Mouse (Mus musculus) embryo, embryonic 11.5 days (tissue): ENCODE results near the gene Hoxd11.

Experiments
- DNase-seq: peaks from one replicate; pipeline ENCODE4 v3.0.0-alpha.2; 2012; ENCODE audit warnings: low read depth, low spot score

The Hoxd11 gene

DNA sequence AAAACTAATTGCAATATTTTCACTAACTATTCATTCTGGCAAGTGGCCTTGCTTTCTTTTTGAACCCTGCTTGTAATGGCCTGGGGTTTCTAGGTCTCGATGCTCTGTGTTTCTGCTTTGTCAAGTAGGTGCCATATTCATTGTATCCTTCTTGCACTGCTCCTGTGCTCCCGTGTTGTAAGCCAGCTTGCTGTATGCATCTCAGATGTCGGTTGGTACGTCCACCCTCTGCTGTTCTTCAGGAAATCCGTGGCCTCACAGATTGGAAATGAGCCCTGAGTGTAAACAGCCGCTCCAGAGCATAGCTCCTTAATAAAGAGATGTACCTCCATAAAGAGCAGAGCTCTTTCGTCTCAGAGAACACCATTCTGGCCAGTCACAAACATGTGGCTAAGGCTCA is 28.2 kb downstream of the Hoxd11 start:
- no peak for DNase-seq

DNA sequence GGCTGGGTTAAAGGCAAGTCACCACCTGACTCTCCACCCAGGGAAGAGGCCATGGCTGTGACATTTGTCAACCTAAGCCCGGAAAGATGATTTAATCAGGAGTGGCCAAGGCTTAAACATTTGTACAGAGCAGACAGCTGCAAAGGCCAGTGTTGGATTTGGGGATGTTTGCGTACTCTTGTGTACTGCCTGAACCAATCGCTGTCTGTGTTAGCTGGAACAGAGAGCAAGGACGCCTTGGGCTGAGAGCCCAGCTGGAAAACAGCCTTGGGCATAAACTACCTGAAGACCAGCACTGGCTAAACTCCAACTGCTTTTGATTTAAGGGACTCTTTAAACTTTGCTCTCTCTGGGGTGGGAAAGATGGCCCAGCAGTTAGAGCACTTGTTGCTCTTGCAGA is 29.3 kb downstream of the Hoxd11 start:
- no peak for DNase-seq

DNA sequence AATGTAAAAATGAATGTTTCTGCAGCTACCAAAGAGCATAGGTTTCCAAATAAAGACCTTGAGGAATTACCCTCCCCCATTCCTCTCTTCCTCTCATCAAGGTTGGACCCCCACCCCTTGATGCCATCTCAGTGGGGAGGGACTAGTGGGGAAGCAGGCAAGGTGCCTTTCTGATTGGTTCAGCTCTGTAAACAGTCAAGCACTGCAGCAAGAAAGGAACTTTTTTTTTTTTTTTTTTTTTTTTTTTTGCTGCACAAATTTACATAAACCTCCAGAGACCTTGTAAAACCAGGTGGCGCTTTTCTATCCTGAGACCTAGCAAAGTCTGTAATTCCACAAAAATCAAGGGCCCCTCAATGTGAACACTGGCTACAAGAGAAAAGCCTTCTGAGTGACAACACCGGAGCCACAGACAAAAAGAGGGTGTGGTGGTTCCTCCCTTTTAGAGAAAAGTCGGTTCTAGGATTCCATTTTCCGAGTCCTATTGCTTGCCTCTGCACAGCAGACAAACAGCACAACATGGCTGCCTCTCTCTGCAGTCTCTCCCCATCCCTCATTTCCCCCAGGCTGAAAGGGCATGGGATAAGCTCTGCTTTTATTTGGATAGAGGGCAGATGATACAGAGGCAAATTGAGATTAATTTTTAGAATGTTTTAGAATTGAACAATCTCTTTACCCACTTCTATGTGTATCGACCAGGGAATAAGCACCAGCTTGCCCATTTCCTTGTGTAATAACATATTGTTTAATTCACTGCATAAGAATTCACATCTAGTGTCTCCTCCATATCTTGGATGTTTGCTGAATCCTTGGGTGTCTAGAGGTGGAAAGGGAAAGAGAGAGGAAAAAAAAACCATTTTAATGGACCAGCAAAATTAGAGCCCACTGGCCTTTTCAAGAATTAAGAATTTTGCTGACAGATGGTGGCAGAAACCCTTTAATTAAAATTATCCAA is 30.4 kb downstream of the Hoxd11 start:
- no peak for DNase-seq

DNA sequence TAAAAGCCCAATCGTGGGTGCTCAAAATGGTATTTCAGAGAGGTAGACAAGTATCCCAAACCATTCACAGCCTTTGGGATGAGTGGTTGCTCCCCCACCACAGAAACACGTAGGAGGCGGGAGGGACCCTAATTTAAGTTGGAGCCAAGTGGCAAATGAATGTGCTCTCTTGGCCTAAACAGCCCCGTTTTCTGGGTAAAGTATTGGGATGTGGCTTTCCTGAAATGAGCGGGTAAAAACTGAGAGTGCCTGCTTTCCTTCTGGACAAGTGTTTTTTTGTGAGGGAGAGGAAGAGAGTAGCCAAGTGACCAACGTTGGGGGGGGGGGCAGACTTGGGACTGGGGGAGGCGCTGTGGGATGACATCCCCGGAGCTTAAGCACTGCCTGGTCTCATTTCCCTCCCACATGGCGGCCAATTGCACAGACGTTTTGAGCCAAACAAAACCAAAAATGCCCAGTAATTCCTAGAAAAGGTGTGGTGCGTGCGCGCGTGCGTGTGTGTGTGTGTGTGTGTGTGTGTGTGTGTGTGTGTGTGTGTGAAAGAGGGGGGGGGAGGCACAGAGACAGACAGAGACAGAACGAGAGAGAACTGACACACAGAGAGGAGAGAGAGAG is 31.7 kb downstream of the Hoxd11 start:
- no peak for DNase-seq

DNA sequence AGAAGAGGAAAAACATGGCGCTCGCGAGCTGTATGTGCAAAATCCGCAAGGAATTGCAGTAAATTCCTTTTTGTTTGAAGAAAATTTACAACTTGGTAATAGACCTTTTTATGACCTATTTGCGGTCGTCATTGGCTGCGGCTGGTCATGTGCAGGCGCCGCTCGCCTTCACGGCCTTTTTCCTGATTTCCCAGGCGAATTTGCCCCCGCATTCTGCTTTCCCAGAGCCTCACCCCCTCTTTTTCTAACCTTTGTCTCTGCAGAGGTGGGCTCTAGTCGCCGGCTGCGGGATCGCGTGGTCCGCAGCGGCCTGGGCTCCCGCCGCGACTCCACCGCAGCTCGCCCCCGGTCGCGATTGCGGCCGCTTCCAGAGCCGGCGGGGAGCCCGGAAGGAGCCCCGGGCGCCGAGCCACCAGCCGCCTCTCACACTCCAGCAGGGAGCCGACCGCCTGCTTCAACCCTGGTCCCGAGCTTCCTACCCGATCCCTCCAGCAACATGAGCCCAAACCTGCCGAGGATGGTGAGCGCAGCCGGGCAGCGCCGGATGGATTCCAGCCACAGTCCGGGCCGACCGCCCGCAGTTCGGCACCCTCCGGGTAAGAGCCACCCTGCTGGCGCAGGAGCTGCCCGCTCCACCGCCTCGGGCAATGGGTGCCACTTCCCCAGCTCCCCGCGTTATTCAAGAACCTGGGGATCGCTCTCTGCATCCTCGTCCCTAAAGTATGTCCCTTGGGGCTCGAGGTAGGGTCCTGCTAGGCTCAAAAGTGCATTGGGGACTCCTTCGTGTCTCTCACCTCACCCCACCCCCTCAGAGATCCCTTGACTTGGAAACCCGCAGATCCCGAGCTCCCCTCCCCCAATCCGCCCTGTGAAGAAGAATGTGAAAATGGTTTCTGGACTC is 32.6 kb downstream of the Hoxd11 start, which contains the start of the genes Hoxd3 and Hoxd4:
Gene Hoxd3, plus strand, starts transcription at position 207 of the 901 bp plus-strand sequence.
Gene Hoxd4, plus strand, starts transcription at position 209 of the 901 bp plus-strand sequence.
- DNase-seq, result no peak

DNA sequence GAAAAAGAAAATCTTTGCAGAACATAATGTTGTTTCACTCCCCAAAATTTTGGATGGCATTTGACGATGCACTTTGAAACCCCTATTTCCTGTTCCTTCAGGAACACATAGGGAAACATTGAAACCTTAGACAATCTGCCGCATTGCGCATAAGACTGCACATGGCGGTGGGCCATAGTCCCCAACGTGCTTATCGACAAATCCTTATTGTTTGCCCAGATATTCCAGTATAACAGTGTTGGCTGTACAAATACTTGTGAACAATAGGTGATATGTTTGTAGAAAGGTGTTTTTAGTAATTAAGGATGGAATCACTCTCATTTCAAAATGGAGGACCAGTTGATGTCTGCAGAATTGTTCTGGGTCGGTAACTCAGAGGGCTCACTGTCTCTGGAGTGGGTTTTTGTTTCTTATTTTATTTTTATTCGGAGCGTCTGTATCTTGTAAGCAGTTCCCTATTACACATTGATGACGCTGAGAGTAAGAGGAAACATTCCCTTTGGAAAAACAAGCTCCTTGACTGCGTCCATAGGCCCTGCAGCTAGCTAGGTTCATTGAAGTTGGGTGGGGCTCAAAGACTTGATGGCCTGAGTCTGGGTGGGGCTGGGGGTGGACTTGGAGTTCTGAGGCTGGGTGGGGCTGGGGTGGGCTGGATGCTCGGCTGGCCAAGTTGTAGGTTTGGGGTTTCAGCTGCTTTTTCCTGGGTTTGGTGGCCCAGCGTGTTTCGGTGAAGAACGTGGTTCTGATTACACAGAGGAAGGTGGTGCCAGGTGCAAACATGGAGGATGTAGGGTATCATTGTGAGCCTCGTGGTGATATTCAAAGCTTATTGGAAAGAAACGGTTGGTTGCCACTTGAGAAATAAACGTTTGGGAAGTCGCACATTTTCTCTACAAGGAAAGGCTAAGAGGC is 34.1 kb downstream of the Hoxd11 start:
- no peak for DNase-seq

- DNase-seq, result no peak
These were observed 34.9 kb downstream of the Hoxd11 start for GRCm38 (mm10) chr2:74714156-74714789.

GRCm38 (mm10) chr2:74714881-74715280 is 35.5 kb downstream of the Hoxd11 start:
- DNase-seq, result no peak

DNA sequence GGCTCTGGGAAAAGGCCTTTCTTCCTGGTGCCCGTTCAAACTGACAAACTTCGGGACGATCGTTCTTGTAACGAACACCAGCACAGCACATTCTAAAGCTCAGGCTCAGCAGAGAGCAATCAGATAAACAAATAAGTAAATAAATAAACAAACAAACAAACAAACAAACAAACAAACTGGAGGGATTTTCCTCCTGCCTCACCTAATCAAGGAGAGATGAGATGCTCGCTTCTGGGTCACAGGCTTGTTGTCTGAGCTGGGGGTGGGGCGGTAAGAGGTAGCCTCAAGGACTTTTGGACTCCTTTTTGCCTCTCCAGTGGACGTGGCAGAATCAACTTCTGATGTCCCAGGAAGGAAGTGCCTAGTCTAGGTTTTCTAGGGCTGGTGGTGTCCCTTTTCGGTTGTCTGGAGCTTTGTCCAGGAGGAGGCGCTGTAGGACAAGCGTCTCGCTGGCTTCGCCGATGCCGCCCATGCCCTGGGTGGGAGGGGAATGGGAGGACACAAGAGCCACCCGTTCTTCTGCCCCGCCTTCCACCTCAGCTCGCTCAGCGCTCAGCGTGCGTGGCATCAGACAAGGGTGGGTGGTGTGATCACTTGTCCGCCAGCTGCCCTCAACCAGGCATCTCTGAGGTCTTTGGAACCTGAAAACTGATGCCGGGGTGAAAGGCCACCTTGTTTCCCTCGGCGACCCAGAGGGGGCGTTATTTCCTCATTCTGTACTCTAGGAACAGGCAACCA is 36.3 kb downstream of the Hoxd11 start:
- peak; percentile 90 for DNase-seq

DNA sequence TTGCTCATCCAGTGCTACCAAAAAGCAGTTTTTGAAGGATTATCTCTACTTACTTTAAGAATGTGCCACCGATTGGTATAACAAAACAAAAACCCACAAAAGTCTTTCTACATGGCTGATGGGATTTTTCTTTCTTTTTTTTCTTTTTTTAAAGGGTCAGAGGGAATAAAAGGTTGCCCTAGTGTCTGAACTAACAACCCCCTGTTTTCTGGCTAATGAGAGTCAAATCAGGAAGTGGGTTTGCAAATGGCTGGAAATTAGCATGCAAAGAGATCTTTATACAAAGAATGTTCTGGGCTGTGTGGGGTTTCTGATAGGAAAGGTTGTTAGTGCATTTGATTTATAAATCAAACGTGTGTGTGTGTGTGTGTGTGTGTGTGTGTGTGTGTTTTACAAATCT is 41.0 kb downstream of the Hoxd11 start:
- no peak for DNase-seq

- no peak for DNase-seq
These were observed 41.7 kb downstream of the Hoxd11 start for GRCm38 (mm10) chr2:74720955-74721491.

DNA sequence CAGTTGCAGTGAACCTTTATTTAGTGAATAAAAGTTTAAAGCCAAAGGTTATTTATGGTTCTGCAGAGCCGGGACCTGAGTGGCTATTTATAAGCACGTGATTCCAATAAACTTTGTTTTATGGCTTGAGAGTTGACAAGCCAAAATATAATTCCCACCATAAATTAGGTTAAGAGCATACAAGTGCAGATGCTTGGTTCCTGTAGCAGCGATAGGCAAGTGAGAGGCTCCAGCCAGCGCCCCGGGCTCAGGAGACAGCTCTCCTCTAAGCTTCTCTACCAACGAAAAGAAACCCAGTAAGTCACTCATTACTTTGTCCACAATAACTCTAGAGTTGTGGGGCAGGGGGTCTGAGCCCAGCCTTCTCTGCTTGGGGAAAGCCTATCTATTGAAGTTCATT is 42.5 kb downstream of the Hoxd11 start:
- DNase-seq, result no peak

DNA sequence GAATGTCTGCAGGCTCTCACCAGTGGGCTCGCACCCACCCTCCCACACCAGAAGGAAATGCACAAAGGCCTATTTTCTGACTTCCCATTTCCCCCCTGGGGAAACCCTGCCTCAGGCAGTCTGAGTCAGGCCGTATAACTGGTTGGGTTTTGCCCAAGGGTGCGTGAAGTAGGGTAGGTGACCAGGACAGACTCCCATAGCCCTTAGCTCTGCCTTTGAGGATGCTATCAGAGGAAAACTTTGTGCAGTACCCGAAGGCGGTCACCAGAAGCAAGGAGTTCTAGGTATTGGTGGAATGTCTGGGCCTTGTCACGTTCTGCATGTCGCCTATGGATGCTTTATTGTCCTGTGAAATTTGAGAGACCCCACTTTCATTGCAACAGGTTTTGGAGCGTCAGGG is 43.6 kb downstream of the Hoxd11 start:
- no peak for DNase-seq

- no peak for DNase-seq
These were observed 45.1 kb downstream of the Hoxd11 start for GRCm38 (mm10) chr2:74724244-74725015.

DNA sequence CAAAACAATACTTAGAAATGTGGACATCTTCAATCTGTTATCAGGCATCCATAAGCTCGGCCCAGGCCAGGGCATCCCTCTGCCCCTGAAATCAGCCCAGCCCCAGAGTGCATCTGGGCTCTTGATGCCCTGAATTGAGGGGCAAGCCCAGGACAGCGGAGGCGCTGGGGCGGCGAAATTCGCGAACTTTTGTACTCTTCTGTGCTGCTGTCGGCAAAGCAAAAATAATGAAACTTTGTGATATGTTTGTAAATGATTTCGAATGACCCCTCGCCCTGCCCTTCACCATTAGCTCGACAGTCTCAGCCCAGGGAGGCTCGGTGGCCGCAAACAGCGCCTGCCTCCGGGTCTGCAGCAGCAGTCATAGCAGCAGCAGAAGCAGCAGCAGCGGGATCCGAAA is 45.8 kb downstream of the Hoxd11 start:
- DNase-seq, result no peak

GRCm38 (mm10) chr2:74726551-74726950 is 47.2 kb downstream of the Hoxd11 start, which contains the start of gene Gm28230:
TSS of gene Gm28230 (plus strand) at chr2:74726728.
- no peak for DNase-seq

DNA sequence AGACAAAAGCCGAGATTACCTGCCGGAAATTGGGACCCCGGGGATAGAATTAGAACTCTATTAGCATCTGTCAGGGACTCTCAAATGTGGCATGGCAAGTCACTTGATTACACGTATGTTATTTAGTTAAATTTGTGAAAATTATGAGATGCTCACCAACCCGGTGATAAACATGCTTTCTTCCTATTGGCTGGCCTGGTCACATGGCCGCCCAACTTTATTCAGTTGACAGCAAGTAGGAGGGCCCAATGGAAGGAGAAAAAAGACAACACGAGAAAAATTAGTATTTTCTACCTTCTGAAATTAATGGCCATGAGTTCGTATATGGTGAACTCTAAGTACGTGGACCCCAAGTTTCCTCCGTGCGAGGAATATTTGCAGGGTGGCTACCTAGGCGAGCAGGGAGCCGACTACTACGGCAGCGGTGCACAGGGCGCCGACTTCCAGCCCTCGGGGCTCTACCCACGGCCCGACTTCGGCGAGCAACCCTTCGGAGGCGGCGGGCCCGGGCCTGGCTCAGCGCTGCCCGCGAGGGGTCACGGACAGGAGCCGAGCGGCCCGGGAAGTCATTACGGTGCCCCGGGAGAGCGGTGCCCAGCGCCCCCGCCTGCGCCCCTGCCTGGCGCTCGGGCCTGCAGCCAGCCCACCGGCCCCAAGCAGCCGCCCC is 47.7 kb downstream of the Hoxd11 start:
- DNase-seq, result no peak
